Mouse (Mus musculus) urinary bladder, postnatal 25 days (tissue): ENCODE data around the gene Gm9780.
"Not testable (repeated sequence)": the region's sequence is repeated elsewhere in the genome, so short reads cannot be mapped to it uniquely, and the experiment has no call there.

ENCODE experiments used
- DNase-seq: peaks from one replicate; pipeline ENCODE4 v3.0.0; 2022; ENCODE audit warnings: low spot score

Gm9780 gene

DNA sequence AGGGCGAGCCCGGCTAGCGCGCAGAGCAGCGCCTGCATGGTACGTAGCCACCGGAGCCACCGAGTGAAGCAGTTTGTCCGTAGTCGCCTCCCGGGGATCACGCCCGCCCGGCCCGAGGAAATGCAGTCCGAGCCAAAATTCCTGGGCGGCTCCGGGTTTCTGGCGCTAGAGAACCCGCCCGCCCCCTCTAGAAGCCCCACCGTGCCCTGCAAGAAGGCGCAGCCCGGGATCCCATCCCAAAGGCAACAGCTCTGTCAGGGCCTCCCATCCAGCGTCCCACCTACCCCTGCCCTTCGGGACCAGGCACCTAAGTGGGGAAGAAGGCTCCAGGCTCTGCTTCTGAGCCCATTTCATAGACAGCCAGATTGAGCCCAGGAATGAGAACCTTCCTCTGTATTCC is at the start of gene Gm9780:
Gene Gm9780, minus strand, starts transcription at position 101 of the 400 bp plus-strand sequence.
- not testable (repeated sequence) for DNase-seq

DNA sequence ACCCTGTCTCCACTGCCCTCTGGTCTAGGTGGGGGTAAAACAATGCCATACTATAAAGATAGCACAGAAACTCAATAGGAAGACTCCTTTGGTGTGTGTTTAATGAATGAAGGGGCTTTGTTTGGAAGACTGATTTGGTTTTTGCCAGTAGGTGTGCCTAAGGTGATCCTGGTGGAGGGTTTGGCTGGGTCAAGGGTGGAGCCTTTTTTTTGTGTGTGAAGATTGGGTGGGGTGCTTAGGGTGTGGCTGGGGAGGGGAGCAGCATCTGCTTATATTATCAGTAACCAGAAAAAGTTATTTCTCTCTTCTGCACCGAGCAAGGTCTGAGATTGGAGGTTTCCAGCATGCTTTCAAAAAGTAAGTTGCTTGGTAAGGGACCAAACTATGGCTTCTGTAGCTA is 39.5 kb upstream of the Gm9780 start, which contains the start of gene Cphx3:
Gene Cphx3, plus strand, starts transcription at position 301 of the 400 bp plus-strand sequence.
- DNase-seq: not testable (repeated sequence)

GRCm38 (mm10) chr14:26081216-26081615 is 38.7 kb upstream of the Gm9780 start, which contains the start of gene Cphx2:
TSS of gene Cphx2 (plus strand) at chr14:26081516.
- DNase-seq: not testable (repeated sequence)

DNA sequence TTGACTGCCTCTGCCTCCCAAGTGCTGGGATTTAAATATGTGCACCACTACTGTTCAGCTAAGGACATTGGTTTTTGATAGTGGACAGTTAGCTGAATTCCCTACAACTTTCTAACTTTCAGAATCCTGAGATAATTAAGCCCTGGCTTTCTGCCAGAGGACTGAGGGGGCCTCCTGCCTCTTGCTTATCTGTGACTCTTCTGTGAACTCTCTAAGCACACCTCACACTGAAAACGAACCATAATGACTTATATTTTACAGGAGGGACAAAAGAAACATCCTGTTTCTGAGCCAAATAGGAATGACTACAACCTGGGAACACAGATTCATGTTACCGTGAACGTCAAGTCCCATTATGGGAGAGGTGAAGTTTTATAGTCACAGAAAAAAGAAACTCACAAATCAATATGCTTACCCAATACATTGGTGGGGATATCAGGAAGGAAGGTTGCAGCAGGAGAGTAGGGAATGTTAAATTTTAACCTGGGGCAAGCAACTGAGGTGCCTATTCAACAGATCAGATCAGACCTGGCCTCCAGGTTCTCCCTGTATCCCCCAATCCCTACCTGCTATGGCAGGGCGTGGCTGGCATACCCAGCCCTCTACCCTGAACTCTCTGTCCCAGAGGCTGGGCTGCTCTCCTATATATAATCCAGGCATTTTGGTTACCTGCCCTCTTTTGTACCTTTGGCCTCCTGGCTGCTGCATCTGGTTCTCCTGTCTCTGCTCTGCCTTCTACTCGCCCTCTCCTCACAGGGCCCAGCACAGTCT is 34.3 kb upstream of the Gm9780 start:
- not testable (repeated sequence) for DNase-seq

GRCm38 (mm10) chr14:26067325-26067633 is 24.8 kb upstream of the Gm9780 start, which contains the start of gene Tmem254c:
TSS of gene Tmem254c (minus strand) at chr14:26067355.
- DNase-seq: not testable (repeated sequence)

- DNase-seq: not testable (repeated sequence)
These were observed 24.2 kb upstream of the Gm9780 start for GRCm38 (mm10) chr14:26066574-26067324.

GRCm38 (mm10) chr14:26059362-26059761 is 16.9 kb upstream of the Gm9780 start:
- DNase-seq: not testable (repeated sequence)

DNA sequence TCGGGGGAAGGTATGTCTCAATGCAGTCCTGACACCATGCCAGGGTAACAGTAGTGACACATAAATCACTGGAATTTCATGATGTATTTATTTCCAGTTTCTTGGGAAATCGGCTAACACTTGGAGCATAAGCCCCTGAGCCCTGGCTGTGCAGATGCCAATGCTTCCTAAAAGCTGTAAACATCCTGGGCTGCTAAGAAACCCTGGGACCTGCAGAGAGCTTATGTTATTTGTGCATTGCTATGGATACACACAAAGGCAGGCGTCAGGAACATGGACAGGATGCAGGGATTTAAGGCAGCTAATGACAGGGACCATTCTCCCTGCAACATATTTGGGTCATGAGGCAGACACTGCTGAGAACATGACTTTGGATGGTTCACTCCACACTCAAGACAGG is 15.7 kb upstream of the Gm9780 start:
- not testable (repeated sequence) for DNase-seq

GRCm38 (mm10) chr14:26048767-26049166 is 6.3 kb upstream of the Gm9780 start:
- DNase-seq: not testable (repeated sequence)

DNA sequence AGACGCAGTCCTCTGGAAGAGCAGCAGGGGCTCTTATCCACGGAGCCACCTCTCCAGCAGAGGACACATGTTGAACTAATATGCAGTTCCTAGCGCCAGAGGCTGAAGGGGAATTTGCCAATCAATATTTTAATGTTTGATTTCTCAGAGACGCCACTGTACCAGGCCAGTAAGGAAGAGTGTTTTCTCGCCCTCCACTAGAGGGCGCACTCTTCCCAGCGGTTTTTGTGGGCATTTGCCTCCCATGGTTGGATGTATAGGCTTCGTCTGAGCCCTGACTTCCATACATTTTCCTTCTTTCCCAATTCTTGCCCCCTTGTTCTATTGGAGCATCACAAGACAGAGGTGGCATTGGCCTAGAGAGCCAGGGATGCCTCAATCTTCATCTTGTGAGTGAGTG is 4.5 kb upstream of the Gm9780 start:
- DNase-seq: not testable (repeated sequence)

DNA sequence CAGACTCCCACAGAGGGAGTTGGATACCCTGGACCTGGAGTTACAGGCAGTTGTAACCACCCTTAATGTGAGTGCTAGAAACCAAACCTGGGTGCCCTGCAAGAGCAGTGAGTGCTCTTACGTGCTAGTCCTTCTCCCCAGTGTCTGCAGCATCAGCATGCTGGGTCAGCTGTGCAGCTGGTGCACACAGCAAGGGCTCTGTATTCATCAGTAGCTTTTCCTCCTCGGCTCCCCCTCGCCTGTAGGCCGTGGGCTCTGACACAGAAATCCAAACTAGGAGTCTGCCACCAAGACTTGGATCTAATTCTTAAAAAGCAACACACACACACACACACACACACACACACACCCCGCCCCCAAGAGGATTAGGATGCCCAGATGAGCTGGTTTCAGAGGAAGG is 2.5 kb upstream of the Gm9780 start:
- not testable (repeated sequence) for DNase-seq

DNA sequence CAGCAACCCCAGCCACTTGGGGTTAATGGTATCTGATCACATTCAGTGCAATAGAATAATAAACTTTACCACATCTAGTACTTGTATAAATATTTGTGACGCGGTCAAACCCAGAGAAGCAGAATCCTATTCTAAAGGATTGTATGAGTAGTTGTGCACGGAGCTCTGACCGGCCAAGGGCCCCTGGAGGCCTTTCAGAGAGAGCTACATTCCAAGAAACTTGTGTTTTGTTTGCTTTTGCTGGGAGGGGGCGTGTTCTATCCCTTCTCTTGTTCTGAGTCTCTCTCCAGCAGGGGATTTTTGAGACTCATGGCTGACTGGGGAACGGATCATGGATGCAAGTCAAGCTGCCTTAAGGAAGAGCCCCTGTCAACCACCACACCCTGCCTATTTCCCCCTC is 7.1 kb downstream of the Gm9780 start:
- not testable (repeated sequence) for DNase-seq

DNA sequence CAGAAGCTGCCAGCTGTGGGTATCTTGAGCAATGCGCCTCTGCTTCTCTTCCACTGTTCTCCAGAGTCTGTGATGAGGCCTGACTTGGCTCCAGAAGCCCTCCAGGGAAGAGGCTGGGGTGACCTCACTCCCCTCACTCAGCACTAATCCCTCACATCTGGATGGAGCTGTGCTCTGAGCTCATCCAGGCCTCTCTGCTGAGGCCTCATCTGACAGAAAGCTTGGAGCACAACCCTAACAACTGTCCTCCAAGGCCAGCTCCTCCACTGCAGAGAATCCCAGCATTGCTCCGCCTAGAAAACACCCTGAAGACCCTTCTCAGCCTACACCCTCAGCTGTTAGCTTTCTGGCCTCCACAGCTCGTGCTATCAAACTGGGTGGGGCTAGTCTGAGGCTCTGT is 8.1 kb downstream of the Gm9780 start:
- not testable (repeated sequence) for DNase-seq

DNA sequence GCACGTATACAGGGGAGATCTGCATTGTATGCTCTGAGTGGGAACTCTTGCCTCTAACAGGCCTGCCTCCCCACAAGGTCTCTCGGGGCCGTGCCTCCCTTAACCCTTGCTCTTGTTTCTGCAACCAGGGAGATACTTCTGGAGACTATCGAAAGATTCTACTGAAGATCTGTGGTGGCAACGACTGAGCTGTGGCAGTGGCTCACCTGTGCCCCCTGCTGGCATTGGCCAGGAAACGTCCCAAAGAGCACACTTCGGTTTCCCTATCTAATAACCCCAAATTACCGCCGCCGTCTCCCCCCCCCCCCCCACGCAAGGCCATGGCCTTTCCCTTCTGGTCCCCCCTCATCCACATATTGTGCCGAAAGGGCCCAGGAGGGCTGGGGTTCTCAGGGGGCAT is 16.9 kb downstream of the Gm9780 start:
- DNase-seq: not testable (repeated sequence)

- not testable (repeated sequence) for DNase-seq
These were observed 19.7 kb downstream of the Gm9780 start for GRCm38 (mm10) chr14:26022831-26023230.

- DNase-seq: not testable (repeated sequence)
These were observed 21.0 kb downstream of the Gm9780 start for GRCm38 (mm10) chr14:26021555-26021954.

- not testable (repeated sequence) for DNase-seq
These were observed 26.1 kb downstream of the Gm9780 start for GRCm38 (mm10) chr14:26016414-26016813.

- DNase-seq: not testable (repeated sequence)
These were observed 35.0 kb downstream of the Gm9780 start for GRCm38 (mm10) chr14:26007462-26007861.

DNA sequence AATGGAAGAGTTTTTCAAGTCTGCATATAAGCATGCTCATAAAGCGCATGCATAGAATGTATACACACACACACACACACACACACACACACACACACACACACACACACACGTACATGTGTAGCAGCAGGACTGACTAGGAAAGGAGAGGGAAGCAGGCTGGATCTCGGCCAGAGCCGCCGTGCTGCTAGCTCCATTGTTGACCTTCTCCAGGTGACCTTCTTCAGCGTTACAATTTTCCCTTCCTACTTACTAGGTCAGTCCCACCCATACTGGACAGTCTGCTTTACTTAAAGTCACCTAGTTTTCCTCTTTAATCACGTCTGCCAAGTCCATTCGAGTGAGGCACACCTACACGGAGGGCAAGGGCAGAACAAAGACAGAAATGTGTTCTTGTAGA is 60.6 kb downstream of the Gm9780 start:
- not testable (repeated sequence) for DNase-seq

GRCm38 (mm10) chr14:25979242-25979941 is 63.1 kb downstream of the Gm9780 start:
- not testable (repeated sequence) for DNase-seq

- not testable (repeated sequence) for DNase-seq
These were observed 63.9 kb downstream of the Gm9780 start, which contains the start of gene Duxbl1 for GRCm38 (mm10) chr14:25978371-25979241. TSS of gene Duxbl1 (plus strand) at chr14:25978577.
